Mouse (Mus musculus): ENCODE measurements around the gene Pcyt2.

Gene Pcyt2

GRCm38 (mm10) chr11:120582268-120582981 is 35.3 kb downstream of the Pcyt2 start:
- DNase-seq (ENCODE audit: low read depth, low spot score): no peak

- DNase-seq (ENCODE audit: low read depth, low spot score): peak; percentile 94
Measured at GRCm38 (mm10) chr11:120581490-120582267, 36.1 kb downstream of the Pcyt2 start, which contains the start of gene Arhgdia. Gene Arhgdia, minus strand, starts transcription at chr11:120581624.

GRCm38 (mm10) chr11:120580871-120581331 is 36.8 kb downstream of the Pcyt2 start:
- peak; percentile 48 for DNase-seq (ENCODE audit: low read depth, low spot score)

- no peak for DNase-seq (ENCODE audit: low read depth, low spot score)
Measured at GRCm38 (mm10) chr11:120580190-120580589, 37.5 kb downstream of the Pcyt2 start.

- DNase-seq (ENCODE audit: low read depth, low spot score): peak; percentile 74
Measured at GRCm38 (mm10) chr11:120579316-120580107, 38.2 kb downstream of the Pcyt2 start.

GRCm38 (mm10) chr11:120578694-120579243 is 39.0 kb downstream of the Pcyt2 start:
- no peak for DNase-seq (ENCODE audit: low read depth, low spot score)

GRCm38 (mm10) chr11:120578024-120578693 is 39.6 kb downstream of the Pcyt2 start:
- DNase-seq (ENCODE audit: low read depth, low spot score): no peak

GRCm38 (mm10) chr11:120577211-120578023 is 40.3 kb downstream of the Pcyt2 start:
- peak; percentile 57 for DNase-seq (ENCODE audit: low read depth, low spot score)

GRCm38 (mm10) chr11:120576365-120576981 is 41.3 kb downstream of the Pcyt2 start:
- DNase-seq (ENCODE audit: low read depth, low spot score): no peak

GRCm38 (mm10) chr11:120575940-120576339 is 41.8 kb downstream of the Pcyt2 start:
- DNase-seq (ENCODE audit: low read depth, low spot score): no peak

- no peak for DNase-seq (ENCODE audit: low read depth, low spot score)
Measured at GRCm38 (mm10) chr11:120575046-120575445, 42.7 kb downstream of the Pcyt2 start.

- DNase-seq (ENCODE audit: low read depth, low spot score): no peak
Measured at GRCm38 (mm10) chr11:120574278-120574600, 43.5 kb downstream of the Pcyt2 start.

GRCm38 (mm10) chr11:120573585-120574277 is 44.0 kb downstream of the Pcyt2 start:
- DNase-seq (ENCODE audit: low read depth, low spot score): no peak

GRCm38 (mm10) chr11:120572752-120573584 is 44.8 kb downstream of the Pcyt2 start, which contains the start of gene P4hb:
Gene P4hb, minus strand, starts transcription at chr11:120573253.
- peak; percentile 100 for DNase-seq (ENCODE audit: low read depth, low spot score)

GRCm38 (mm10) chr11:120572417-120572751 is 45.4 kb downstream of the Pcyt2 start:
- DNase-seq (ENCODE audit: low read depth, low spot score): no peak

- DNase-seq (ENCODE audit: low read depth, low spot score): peak; percentile 24
Measured at GRCm38 (mm10) chr11:120571754-120572416, 45.9 kb downstream of the Pcyt2 start.

- no peak for DNase-seq (ENCODE audit: low read depth, low spot score)
Measured at GRCm38 (mm10) chr11:120571122-120571521, 46.6 kb downstream of the Pcyt2 start.

- no peak for DNase-seq (ENCODE audit: low read depth, low spot score)
Measured at GRCm38 (mm10) chr11:120568324-120568723, 49.4 kb downstream of the Pcyt2 start.

Measured in brain, adult 2 months (tissue).